ENCODE assay signal across 25 mouse cellular contexts in genomic region chr2:159731305-159731704, GRCm38 (mm10).
"Had no signal": no experiment of that assay in that cellular context is flagged by ENCODE, and none has a peak within 500 bp of the region (broad histone marks: within the 10 kb centered on the region; RNA-seq: fewer than 3 reads in every experiment).

No protein-coding gene starts in this region.

- ATAC-seq: forebrain, postnatal 0 days; hindbrain, embryonic 16.5 days; inflammation-experienced regulatory T-cells, adult 6 months; intestine, embryonic 15.5 days; intestine, postnatal 0 days had no signal

- H3K4me2 ChIP-seq: heart, embryonic 12.5 days; hindbrain, embryonic 12.5 days; hindbrain, embryonic 14.5 days; intestine, embryonic 15.5 days; limb, embryonic 12.5 days; liver, embryonic 13.5 days had no signal

- H3K4me3 ChIP-seq: heart, adult 2 months; heart, embryonic 10.5 days; heart, embryonic 12.5 days; hindbrain, embryonic 10.5 days; hindbrain, embryonic 12.5 days; intestine, embryonic 15.5 days; layer of hippocampus, adult 2 months; left cerebral cortex, adult 2 months; limb, embryonic 10.5 days; limb, embryonic 12.5 days; liver, embryonic 13.5 days had no signal

- H3K9me3 ChIP-seq: heart, embryonic 10.5 days; heart, embryonic 12.5 days; hindbrain, embryonic 10.5 days; hindbrain, embryonic 12.5 days; intestine, embryonic 15.5 days; limb, embryonic 10.5 days; limb, embryonic 12.5 days; liver, embryonic 13.5 days had no signal

- H3K27ac ChIP-seq: hindbrain, embryonic 10.5 days; hindbrain, embryonic 12.5 days; hindbrain, embryonic 14.5 days; layer of hippocampus, adult 2 months; left cerebral cortex, adult 2 months; limb, embryonic 12.5 days had no signal

- H3K27me3 ChIP-seq: heart, embryonic 12.5 days; hindbrain, embryonic 12.5 days; intestine, embryonic 15.5 days; limb, embryonic 12.5 days; liver, embryonic 13.5 days had no signal

- H3K4me1 ChIP-seq: hindbrain, embryonic 10.5 days; limb, embryonic 12.5 days had no signal

- DNase-seq: forebrain, postnatal 0 days; gastrocnemius, postnatal 14 days; gastrocnemius, postnatal 36 days; heart, adult 2 months; heart, postnatal 4 days; kidney, adult 18-20 months; kidney, adult 8-10 months; kidney, postnatal 10 days; kidney, postnatal 25 days; kidney, postnatal 4 days; liver; liver, embryonic 13.5 days had no signal

- H3K9ac ChIP-seq: forebrain, postnatal 0 days; heart, embryonic 12.5 days; hindbrain, embryonic 12.5 days; hindbrain, embryonic 14.5 days; intestine, embryonic 15.5 days; limb, embryonic 12.5 days; liver, embryonic 13.5 days had no signal

- H3K36me3 ChIP-seq: heart, embryonic 10.5 days; heart, embryonic 12.5 days; hindbrain, embryonic 10.5 days; hindbrain, embryonic 12.5 days; intestine, embryonic 15.5 days; limb, embryonic 10.5 days; limb, embryonic 12.5 days; liver, embryonic 13.5 days had no signal
